Comparison of ENCODE assay signal across 7 mouse cellular contexts in genomic region chr7:118595228-118595627, GRCm38 (mm10). TPM values are rescaled to one million over a fixed set of nuclear protein-coding genes. Genes with fewer than 3 reads are reported as not detected.
DNase-seq lines count a peak whose midpoint lies in the region; ATAC-seq and TF ChIP-seq lines count a peak whose summit lies in the region.

No protein-coding gene starts in this region.

- TF ChIP-seq CTCF in small intestine, adult 2 months (IDR thresholded peaks at IDR 0.05; ENCODE audit: extremely low read depth, insufficient read length, insufficient replicate concordance, low read depth, low read length) = peak; percentile 99

- peak overlapping the region; percentile 84 for H3K27ac ChIP-seq in embryonic facial prominence, embryonic 10.5 days (replicated peaks)
- H3K27ac ChIP-seq in midbrain, embryonic 12.5 days (replicated peaks) = peak overlapping the region; percentile 96
- no peak overlapping the region for H3K27ac ChIP-seq in small intestine, adult 2 months (ENCODE audit: insufficient read depth, low read depth, low read length)

- peaks cover 48% of the 10 kb centered on the region for H3K27me3 ChIP-seq in embryonic facial prominence, embryonic 10.5 days (replicated peaks; ENCODE audit: low read depth, poor library complexity, severe bottlenecking)
- H3K27me3 ChIP-seq in midbrain, embryonic 12.5 days = peaks cover 35% of the 10 kb centered on the region
- no peaks in the 10 kb centered on the region for H3K27me3 ChIP-seq in small intestine, adult 2 months (ENCODE audit: control insufficient read depth, insufficient read depth, low read length)

- no peak overlapping the region for H3K9ac ChIP-seq in midbrain, embryonic 12.5 days (replicated peaks)

- H3K36me3 ChIP-seq in embryonic facial prominence, embryonic 10.5 days (replicated peaks) = no peaks in the 10 kb centered on the region
- H3K36me3 ChIP-seq in midbrain, embryonic 12.5 days = no peaks in the 10 kb centered on the region
- H3K36me3 ChIP-seq in small intestine, adult 2 months (ENCODE audit: control insufficient read depth, insufficient read depth, low read length) = no peaks in the 10 kb centered on the region

- 3% methylated on average over 14 of the region's 14 CpGs for WGBS in embryonic facial prominence, embryonic 10.5 days
- WGBS in midbrain, embryonic 12.5 days = 2% methylated on average over 14 of the region's 14 CpGs
- 1% methylated on average over 14 of the region's 14 CpGs for WGBS in small intestine, adult 2 months

- H3K9me3 ChIP-seq in embryonic facial prominence, embryonic 10.5 days = no peaks in the 10 kb centered on the region
- no peaks in the 10 kb centered on the region for H3K9me3 ChIP-seq in midbrain, embryonic 12.5 days

- intact Hi-C loops in left cerebral cortex, postnatal 4 days (cut with DNase I) = no loop called here

- peak overlapping the region; percentile 42 for H3K4me2 ChIP-seq in midbrain, embryonic 12.5 days (replicated peaks)

- ATAC-seq in granulocyte monocyte progenitor cell, adult 5-6 weeks (replicated peaks; ENCODE audit: poor library complexity, severe bottlenecking) = peak; percentile 87
- ATAC-seq in midbrain, embryonic 12.5 days (ENCODE audit: low FRiP score, low read depth) = peak; percentile 24; the same call in 1 of the 2 replicates

- peak; percentile 92 for DNase-seq in adrenal gland, postnatal 25 days
- peak; percentile 94 for DNase-seq in embryonic facial prominence, embryonic 10.5 days (ENCODE audit: low spot score)
- DNase-seq in kidney, adult 11 months = peak; percentile 83
- DNase-seq in left cerebral cortex, postnatal 4 days = peak; percentile 98

- H3K4me3 ChIP-seq in embryonic facial prominence, embryonic 10.5 days = peak overlapping the region; percentile 41
- no peak overlapping the region for H3K4me3 ChIP-seq in midbrain, embryonic 12.5 days
- H3K4me3 ChIP-seq in small intestine, adult 2 months (ENCODE audit: low read depth, low read length) = no peak overlapping the region; the same call in 1 of the 2 replicates

- no peak for TF ChIP-seq POLR2A in small intestine, adult 2 months (IDR thresholded peaks at IDR 0.05; ENCODE audit: low read depth, low read length)

- H3K4me1 ChIP-seq in embryonic facial prominence, embryonic 10.5 days = peaks cover 55% of the 10 kb centered on the region
- H3K4me1 ChIP-seq in midbrain, embryonic 12.5 days = peaks cover 47% of the 10 kb centered on the region
- peaks cover 17% of the 10 kb centered on the region; the same call in 1 of the 2 replicates for H3K4me1 ChIP-seq in small intestine, adult 2 months (ENCODE audit: control insufficient read depth, insufficient read depth, insufficient read length, low read length)

RNA-seq across cellular contexts. Expression of gene Tmc5, which starts 1.9 kb away (rescaled TPM):
- total RNA-seq in adrenal gland, postnatal 25 days (2021) = 0.33 TPM in 1 of 2 replicates, not detected in the other
- 0.05 TPM in 1 of 2 replicates, not detected in the other for polyA plus RNA-seq in embryonic facial prominence, embryonic 10.5 days (2016; fragmentation: Nextera tagmentation; extraction: Ambion mirVana)
- not detected in 2 replicates for total RNA-seq in granulocyte monocyte progenitor cell, adult 5-6 weeks (2014; fragmentation: Nextera tagmentation)
- total RNA-seq in granulocyte monocyte progenitor cell, adult 5-6 weeks (2017) = not detected in 2 replicates
- total RNA-seq in left cerebral cortex, postnatal 4 days (2021) = under 1 TPM; 0.24 to 0.60 TPM
- polyA plus RNA-seq in midbrain, embryonic 12.5 days (2016; fragmentation: Nextera tagmentation; extraction: Ambion mirVana) = 0.21 and 0.23 TPM in 2 replicates
- polyA plus RNA-seq in small intestine, adult 2 months (2012; rRNA removed) = 19.6 and 26.4 TPM in 2 replicates

RNA-seq across cellular contexts. Expression of gene Tmc7, which starts 10.7 kb away (rescaled TPM):
- total RNA-seq in adrenal gland, postnatal 25 days (2021) = 0.52 TPM in 1 of 2 replicates, not detected in the other
- 4.9 and 7.2 TPM in 2 replicates for polyA plus RNA-seq in embryonic facial prominence, embryonic 10.5 days (2016; fragmentation: Nextera tagmentation; extraction: Ambion mirVana)
- 0.37 and 0.62 TPM in 2 replicates for total RNA-seq in granulocyte monocyte progenitor cell, adult 5-6 weeks (2014; fragmentation: Nextera tagmentation)
- total RNA-seq in granulocyte monocyte progenitor cell, adult 5-6 weeks (2017) = 0.10 TPM in 1 of 2 replicates, not detected in the other
- 10 to 100 TPM; 13.7 TPM for total RNA-seq in left cerebral cortex, postnatal 4 days (2021)
- 9.1 and 10.4 TPM in 2 replicates for polyA plus RNA-seq in midbrain, embryonic 12.5 days (2016; fragmentation: Nextera tagmentation; extraction: Ambion mirVana)
- 2.1 and 4.9 TPM in 2 replicates for polyA plus RNA-seq in small intestine, adult 2 months (2012; rRNA removed)
